Mouse (Mus musculus) A20 (cell line): ENCODE measurements around the gene Gm20388.

Experiments
- DNase-seq: peaks from one replicate; pipeline ENCODE4 v3.0.0-alpha.2; 2011; ENCODE audit warnings: low read depth, low spot score

The Gm20388 gene

DNA sequence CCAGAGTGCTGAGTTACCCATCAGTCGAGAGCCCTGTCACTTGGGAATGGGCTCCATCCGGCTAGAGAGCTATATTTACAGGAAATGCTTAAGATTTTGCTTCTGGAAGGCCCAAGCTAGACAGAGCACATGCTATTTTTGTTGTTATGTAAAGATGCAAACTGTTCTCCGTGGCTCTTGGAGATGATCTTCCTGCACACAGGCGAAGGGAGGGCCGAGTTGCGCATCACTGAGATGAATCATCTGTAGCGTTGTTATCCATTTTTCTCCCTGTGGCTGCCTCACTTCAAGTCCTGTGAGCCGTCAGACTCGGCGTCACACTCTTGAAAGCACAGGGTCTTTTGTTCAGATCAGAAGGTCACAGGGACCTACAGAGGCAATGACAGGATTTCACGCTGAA lies 3963.7 kb downstream of the Gm20388 start:
- DNase-seq, result no peak

DNA sequence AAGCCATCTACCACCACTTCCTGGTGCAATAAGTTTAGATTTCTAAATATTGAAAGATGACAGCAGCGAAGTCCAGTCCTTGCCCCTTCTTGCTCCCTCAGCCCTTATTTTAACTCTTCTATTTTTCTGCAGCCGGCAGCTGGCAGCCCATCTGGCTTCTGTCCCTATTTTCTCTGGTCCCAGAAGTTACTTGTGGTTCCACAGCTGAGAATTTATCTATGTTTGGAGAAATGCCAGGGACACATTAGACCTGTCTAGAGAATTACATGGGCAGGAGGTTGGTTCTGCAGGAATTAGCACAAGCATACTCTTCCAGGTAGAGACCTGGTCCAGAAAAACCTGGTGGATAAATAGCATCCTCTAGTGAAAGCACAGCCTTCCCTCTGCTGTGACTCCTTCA lies 3967.2 kb downstream of the Gm20388 start:
- no peak for DNase-seq

DNA sequence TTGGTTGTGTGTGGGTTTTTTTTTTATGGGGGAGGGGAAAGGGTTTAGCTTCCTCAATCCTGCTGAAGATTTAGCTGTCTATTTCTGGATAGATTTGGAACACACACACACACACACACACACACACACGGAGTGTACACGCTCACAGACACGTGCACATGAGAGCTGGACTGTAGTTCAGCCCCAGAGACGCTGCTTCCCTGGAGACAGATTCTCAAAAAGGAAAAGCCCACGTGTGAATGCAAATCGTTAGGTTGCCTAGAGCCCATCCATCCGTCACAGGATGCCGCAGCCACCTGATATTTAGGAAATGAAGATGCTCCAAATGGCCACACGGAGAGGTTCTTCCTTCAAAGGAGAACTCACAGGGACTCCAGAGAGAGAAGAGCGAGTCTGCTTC lies 3969.6 kb downstream of the Gm20388 start:
- DNase-seq, result no peak

DNA sequence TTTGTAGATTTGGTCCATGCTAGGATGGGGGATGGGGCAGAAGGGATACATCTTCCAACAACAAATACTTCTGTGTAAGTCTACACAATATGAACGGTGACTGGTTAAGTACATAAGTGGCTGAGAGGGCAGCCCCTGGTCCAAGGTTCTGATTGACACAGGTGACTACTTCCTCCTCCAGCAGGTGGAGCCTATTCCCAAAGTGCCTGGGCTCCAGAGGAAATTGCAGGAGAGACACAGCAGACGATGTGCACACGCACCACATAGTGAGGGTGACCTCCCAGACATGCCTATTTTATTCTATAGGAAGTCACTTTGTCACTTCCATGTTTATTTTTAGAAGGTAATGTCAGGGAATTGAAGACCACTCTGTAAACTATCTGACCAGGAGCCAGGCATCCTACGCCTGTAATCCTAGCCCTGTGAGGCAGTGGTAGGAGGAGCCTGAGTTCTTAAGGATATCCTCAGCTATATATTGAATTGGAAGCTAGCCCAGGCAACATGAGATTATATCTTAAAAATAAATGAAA lies 3970.2 kb downstream of the Gm20388 start:
- no peak for DNase-seq

DNA sequence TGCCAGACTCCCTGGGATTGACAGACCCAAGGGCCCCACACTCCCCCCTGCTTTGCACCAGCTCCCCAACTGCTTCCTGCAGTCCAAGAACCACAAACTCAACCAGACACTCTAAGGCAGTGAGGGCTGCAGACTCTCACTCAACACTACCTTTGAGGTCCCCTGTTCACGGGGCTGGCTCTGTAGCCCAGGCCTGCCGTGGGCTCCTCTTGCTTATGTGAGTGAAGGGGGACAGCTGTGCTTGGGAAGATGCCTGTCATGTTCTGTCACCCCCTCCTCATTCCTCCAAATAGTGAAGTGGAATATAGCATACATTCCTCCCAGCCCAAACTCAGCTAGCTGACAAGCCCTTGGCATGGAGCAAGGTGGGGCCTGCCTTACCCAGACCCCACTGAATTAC lies 3971.8 kb downstream of the Gm20388 start:
- DNase-seq, result no peak

DNA sequence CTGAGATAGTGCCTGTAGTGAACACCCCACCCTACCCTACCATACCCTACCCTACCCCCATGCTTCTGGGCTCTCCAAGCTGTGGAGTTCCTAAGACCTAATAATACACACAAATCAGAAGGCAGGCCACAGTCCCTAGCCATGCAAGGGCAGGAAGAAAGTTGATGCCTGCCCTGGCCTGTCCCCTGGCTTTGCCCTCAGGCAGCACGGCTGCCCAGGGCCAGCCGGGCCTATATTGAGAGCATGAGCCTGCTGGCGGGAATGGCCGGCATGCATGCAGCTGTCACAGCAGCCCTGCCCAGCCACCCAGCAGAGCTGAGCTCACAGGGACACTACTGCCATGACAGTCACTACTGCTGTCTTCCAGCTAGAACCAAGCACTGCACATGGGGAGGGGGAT lies 3972.5 kb downstream of the Gm20388 start:
- no peak for DNase-seq

DNA sequence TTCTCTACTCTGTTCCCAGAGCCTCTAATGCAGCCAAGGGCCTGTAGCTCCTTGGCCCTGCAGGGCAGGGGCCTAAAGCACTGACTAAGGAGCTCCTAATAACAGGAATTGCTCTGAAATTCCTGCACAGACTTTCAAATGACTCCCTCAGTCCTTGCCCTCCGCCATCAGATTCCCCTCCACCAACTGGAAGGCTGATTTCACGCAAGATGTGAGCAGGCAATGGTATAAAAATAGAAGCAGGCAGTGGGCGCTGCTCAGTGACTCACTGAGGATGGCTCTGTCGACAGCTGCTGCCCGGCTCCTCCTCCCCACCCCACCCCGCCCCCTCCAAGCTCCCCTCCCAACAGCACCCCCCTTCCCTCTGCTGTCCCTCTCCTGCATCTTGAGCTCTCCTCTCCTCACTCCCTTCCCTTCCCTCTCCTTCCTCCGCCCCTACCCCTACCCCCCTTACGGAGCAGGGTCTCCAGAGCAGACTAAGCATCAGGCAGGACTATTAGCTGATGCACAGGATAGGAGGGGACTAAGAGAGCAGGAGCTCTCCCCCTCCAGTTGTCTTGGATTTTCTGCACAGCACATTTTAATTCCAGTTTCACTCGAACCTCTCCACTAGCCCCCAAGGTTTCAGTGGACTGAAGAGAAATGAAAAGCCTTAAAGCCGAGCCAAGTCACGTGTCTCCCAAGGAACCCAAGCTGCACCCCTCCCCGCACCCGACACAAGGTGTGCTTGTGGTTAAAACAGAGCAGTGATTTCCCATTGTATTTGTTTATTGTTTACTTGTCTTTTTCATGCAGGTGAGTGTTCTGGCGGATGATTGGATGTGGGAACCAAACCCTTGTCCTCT lies 3974.3 kb downstream of the Gm20388 start:
- DNase-seq, result no peak

DNA sequence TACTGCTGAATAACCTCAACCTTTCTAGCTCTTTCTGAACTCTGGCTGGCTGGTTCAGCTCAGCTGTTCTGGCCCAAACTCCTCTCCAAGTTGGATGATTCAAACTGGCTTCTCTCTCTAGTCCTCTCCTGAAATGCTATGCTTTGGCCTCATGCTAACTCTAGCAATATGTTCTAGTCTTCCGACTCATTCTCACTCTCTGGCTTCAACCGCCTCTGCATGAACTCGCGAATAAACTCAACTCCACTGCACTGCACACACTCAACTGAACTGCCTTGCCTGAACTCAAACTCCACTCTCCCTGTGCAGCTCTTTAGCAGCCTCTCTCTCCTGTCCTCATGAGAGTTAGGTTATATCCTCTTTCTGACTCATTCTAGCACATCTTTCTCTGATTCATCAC lies 3976.5 kb downstream of the Gm20388 start:
- no peak for DNase-seq

DNA sequence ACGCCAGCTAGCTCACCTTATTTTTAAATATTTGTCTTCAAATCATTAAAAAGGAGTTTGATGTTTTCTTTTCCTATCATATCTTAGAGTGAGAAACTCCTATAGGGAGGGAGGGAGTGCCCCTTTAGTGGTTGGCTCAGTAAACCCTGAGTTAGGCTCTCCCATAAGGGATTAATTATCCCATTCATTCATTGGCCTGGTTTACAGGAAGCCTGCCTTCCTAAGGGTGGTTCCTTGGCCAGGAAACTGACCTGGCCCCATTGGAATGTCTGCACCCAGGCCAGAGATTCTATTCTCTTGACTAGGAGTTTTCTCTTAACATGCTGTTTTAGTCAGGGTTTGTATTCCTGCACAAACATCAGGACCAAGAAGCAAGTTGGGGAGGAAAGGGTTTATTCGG lies 3977.3 kb downstream of the Gm20388 start:
- no peak for DNase-seq

DNA sequence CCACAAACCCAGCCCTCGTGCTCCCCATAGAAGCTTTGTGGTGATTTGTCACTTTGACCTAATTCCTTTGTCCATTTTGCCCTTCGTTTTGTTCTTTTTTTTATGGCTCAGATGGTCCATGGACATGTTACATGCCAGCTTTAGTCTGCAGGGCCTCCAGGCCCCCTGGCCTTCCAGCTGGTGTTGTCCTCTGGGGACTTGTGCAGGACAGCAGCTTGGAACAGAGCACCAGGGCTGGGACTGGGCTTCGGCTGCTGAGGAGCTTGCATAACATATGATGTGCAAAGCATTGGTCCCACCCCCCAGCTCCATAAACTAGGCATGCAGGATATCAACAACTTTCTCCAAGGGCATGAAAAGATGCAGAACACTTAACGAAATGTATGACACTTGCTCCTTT lies 3979.2 kb downstream of the Gm20388 start:
- no peak for DNase-seq

DNA sequence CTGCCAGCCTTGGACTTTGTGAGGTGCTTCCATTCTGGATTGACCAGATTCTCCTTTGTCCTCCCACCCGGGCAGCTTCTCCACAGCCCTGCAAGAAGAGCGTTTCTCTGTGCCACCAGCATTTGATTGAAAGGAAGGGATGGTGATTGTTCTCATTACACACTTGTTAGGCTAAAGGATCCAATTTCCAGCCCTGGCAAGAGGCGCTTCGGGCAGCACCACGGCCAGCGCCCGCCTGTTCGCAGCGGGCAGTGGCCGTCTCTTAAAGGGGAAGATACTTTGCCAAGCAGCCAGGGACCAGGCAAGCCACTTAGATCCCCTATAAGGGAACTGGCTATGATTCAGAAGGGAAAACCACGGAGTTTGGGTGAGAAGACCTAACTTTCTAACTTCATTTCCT lies 3980.6 kb downstream of the Gm20388 start:
- DNase-seq, result no peak

DNA sequence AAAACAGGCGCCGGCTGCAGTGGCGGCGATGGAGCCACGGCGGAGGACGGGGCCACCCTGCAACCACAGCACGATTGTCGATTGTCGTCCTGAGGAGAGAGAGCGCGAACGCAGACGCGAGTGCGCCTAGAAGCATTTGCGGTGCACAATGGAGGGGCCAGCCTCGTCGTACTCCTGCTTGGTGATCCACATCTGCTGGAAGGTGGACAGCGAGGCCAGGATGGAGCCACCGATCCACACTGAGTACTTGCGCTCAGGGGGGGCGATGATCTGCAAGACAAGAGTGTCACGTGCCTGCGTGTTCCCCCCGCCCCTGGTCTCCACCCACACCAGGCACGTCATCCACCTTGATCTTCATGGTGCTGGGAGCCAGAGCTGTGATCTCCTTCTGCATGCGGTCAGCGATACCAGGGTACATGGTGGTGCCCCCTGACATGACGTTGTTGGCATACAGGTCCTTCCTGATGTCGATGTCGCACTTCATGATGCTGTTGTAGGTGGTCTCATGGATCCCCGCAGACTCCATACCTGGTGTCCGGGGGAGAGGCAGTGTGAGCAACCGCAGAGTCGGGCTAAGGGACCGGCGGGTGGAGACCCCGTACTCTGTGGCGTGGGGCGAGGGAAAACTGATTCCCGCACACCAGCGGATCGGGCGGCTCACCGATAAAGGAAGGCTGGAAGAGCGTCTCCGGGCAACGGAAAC lies 3981.4 kb downstream of the Gm20388 start:
- no peak for DNase-seq

DNA sequence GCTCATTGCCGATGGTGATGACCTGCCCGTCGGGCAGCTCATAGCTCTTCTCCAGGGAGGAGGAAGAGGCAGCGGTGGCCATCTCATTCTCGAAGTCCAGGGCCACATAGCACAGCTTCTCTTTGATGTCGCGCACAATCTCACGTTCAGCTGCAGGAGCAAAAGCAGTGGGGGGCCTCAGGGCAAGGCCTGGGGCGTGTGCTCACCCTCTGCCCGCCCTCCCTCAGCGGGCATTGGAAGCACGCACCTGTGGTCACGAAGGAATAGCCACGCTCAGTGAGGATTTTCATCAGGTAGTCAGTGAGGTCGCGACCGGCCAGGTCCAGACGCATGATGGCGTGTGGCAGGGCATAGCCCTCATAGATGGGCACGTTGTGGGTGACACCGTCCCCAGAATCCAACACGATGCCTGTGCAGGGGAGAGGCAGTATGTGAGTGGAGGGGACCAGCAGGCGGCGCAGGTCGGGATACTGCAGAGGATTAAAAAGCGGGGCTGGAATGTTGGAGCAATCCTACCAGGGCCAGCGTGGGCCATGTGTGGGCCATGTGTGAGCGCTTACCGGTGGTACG lies 3982.0 kb downstream of the Gm20388 start:
- no peak for DNase-seq

DNA sequence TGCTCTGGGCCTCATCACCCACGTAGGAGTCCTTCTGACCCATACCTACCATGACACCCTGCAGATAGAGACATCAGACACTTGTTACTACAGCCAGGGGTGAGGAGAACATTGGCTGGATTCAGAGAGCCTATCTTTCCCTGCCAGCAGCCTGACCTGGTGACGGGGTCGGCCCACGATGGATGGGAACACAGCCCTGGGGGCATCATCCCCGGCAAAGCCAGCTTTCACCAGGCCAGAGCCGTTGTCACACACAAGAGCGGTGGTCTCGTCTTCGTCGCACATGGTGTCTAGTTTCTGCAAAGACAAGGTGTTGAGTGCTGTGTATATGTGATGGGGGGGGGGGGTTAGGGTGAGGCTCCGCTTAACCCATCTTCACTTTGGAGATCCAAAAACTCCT lies 3982.8 kb downstream of the Gm20388 start:
- DNase-seq, result no peak

DNA sequence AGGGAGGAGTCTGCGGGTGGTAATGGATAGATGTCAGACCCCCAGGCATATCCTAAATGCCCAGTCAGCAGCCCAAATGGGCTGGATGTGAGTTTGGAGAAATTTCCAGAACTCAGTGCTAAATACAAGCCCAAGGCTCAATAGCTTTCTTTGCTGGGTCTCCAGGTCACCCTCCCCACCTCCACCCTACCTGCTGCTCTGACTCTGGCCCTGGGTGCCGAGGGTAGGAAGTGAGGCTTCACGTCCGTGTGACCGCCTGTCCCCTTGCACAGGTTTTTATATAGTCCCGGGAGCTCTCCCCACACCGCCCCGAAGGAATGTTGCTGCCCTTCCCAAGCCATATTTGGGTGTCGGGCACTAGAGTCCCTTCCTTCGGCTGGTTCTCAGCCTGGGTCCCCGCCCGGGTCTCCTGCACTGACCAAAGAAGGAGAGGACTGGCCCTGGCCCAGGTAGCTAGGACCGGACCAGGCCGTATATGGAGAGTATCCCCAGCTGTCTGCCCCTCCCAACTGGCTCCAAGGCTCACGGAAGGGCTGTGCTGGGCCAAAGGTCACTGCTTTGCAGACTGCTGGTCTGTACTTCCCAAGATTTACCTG lies 3984.0 kb downstream of the Gm20388 start, which contains the start of gene Acta1:
Acta1 (minus strand) TSS at position 250 of the 596 bp plus-strand sequence.
- DNase-seq, result no peak

DNA sequence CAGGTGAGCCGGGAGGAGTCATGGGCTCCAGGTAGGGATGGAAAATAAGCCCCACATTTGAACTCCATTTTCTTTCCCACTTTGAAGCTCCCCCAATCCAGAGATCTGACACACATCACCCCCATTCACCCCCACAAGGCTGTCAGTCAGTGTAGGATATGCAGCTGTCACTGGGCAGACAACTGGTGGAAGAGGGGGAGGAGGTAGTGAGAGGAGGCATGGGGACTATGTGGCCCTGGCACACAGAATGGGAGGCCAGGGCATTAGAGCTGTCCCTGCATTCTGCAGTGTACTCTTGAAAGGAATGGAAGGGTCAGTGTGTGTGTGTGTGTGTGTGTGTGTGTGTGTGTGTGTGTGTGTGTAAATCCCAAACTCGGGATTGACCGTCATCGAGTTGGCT lies 3984.6 kb downstream of the Gm20388 start:
- DNase-seq, result no peak

DNA sequence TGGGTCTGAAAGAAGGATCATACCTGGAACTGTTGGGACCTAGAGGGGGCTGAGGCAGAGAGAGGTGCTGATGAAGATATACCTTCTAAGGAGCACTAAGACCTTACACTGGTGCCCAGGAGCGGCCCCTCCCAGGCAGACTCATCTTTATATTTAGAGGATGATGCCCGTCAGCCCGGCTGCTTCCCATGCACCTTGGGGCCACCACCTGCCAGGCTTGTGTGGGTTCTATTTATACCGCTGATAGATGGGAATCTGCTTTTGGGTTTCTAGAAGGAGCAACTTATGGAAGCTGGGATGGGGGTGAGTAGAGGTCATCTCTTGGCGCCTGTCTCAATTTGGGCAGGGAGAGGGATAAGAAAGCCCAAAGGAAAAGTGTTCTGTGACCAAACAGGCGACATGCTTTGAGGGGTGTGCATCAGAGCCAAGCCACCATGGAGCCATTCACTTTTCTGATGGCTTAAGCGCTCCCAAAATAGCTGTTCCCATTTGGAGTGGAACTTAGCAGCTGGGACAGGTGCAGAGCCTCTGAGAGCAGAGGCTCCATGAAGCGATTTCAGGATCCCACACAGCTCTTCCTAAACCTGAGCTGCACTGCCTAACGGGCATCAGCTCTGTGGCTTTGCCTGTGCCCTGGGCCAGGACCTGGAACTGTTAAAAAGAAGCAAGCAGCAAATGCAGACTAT lies 3985.2 kb downstream of the Gm20388 start:
- no peak for DNase-seq

DNA sequence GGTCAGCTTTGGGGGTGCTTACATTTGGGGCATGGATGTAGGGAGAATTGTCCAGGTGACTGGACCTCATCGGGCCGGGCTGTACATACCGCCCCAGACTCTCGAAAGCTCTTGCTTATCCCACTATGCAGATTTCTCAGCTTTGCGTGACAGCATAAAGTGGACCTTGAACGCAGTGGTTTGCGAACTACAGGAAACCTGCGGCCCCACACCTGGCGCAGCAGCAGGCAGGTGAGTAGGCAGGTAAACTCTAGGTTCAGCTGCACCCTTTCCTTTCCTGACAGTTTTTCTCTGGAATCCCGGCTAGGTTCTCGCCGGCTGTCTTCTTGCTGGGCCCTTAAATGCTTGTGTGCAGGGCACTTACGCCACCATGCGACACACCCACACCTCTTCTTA lies 3985.7 kb downstream of the Gm20388 start:
- no peak for DNase-seq

DNA sequence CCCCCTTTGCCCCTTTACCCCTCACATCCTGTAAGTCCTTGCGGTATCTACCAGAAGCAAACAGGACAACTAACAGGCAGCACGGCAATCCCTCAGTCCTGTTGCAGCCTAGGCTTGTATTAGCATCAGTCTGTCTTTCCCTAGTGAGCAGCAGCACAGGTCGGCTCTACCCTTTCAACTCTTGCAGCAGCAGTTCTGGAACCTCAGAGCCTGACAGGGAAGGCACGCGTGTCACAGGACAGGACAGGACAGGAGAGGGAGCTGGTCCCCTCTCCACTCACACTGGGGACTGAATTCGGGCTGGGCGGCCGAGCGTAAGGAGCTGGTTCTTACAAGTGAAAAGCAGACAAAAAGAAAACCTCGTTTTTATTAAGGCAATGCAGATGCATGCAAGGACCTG lies 3986.1 kb downstream of the Gm20388 start:
- no peak for DNase-seq

DNA sequence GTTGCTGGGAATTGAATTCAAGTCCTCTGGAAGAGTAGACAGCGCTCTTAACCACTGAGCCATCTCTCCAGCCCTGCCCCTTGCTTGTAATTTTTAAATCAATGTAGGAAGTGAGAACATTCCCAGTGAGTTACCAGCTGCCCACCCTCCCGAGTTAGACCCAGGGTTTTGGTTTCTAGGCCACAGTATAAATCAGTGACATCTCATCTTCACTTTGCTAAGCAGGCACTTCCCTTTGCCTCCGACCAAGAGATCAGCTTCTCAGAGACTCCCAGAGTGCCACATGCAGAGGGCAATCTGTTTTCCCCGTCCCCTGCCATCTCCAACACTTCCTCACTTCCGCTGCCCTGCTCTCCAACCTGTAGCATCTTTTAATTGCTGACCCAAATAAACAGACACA lies 3987.9 kb downstream of the Gm20388 start:
- DNase-seq, result no peak

DNA sequence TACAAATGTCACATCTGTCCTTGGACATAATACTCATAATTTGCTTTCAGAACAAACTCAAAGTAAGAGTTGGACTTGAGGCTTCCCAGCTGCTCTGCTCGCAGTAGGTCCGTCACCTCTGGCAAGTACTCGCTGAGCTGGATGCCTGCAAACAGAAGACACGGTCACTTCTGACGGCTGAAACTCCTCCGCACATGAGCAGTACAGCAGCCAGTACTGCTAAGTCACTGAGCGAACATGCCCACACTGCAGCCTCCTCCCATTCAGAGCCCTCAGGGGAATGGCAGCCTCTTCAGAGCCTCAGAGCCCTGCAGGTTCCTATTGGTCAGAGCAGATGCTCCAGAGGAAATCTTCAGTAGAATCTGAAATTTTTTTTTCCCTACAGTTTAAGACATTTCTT lies 3988.7 kb downstream of the Gm20388 start:
- no peak for DNase-seq

DNA sequence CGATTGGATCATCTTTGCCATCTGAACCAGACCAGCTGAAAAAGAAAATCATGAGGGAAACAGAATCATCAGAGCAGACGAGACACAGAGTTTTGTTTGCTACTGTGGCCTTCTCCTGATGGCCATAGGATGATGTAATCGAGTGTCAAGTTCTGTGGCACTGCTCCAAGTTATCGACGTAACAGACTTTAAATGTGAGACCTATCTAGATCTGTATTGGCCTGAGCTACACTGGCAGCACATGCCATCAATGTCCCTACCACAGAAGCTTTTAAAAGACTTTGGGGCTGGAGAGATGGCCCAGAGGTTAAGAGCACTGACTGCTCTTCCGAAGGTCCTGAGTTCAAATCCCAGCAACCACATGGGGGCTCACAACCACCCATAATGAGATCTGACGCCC lies 3992.0 kb downstream of the Gm20388 start:
- no peak for DNase-seq
